Mouse (Mus musculus) heart, adult 2 months (tissue): ENCODE measurements at regions not wholly inside any gene's neighbourhood (a gene's known extent, or its start where the extent isn't known, plus 50 kb on each side); places are given as distances from the start of the nearest gene placed in this dataset.

Experiments
- CTCF ChIP-seq: fragments of 200-600 bp; IDR thresholded peaks from 2 replicates; pipeline ENCODE4 v1.8.1; 2022; ENCODE audit warnings: antibody characterized with exemption, mild to moderate bottlenecking, moderate library complexity
- EP300 ChIP-seq: fragments of 200-500 bp; IDR thresholded peaks from 2 replicates; pipeline ENCODE4 v1.6.1; 2011; ENCODE audit warnings: low read depth, low read length, control low read depth; ENCODE audit not compliant: insufficient read depth
- POLR2A ChIP-seq: fragments of 200-500 bp; IDR thresholded peaks from 2 replicates; pipeline ENCODE4 v1.6.1; 2011; ENCODE audit warnings: mild to moderate bottlenecking, low read depth, low read length, control low read depth; ENCODE audit not compliant: insufficient read depth

- TF ChIP-seq POLR2A (no peak), EP300 (no peak), CTCF (no peak)
Observed at GRCm38 (mm10) chr9:51626156-51626555, 139.0 kb upstream of the Arhgap20 start.
